8 mouse cellular contexts compared by ENCODE assay signal in the genomic region with DNA sequence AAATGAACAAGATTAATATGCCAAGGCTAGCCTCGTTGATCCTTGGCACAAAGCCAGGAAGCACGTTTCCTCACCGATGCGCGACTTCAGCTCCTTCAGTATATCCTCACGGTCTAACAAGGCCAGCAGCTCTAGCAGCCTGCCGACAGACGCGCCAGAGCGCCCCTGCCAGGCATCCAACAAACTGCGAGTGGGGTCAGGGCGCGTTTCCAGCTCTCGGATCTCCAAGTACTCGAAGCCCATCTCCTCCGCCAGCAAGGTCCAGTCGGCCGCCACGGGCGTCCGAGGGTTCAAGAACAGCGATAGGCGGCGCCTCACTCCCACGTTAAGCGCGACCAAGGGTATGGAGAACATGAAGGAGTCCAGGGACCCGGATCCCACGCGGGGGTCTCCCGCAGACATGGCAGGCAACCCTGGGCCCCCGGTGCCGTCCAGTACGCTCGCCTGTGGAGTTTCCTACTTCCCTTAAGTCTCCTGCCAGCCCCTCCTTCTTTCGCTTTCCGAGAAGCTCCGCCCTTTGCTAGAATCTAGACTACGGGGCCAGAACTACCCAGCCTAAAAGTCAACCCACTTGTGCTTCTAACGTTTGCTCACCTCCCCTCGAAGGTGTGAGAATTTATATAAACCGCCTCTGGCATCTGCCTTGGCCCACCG. TPM values are rescaled to one million over a fixed set of nuclear protein-coding genes. Genes with fewer than 3 reads are reported as not detected.
A peak's percentile ranks its signal among the peaks of the same experiment; 100 is the strongest.
DNase-seq lines count a peak whose midpoint lies in the region; ATAC-seq lines count a peak whose summit lies in the region.

Gene Acaa1a, plus strand, starts transcription at position 119 of the 654 bp plus-strand sequence.

- peak; percentile 82 for DNase-seq in CD4-positive, CD25-positive, alpha-beta regulatory T cell, adult 2 months (ENCODE audit: low read depth, low spot score)
- peak in 1 of 2 experiments; percentile 52 for DNase-seq in adrenal gland, postnatal 4 days (ENCODE audit: low spot score in 2 of 2)
- peak; percentile 72 for DNase-seq in liver, embryonic 13.5 days
- DNase-seq in natural killer cell, adult 2 months (ENCODE audit: low spot score in 2 of 2) = peak; percentile 62 to 64

- no peaks in the 10 kb centered on the region for H3K9me3 ChIP-seq in heart, embryonic 12.5 days (replicated peaks)
- H3K9me3 ChIP-seq in kidney, embryonic 16.5 days (ENCODE audit: low read length) = no peaks in the 10 kb centered on the region
- H3K9me3 ChIP-seq in liver, embryonic 13.5 days (replicated peaks) = no peaks in the 10 kb centered on the region
- H3K9me3 ChIP-seq in stomach, embryonic 16.5 days (replicated peaks; ENCODE audit: control insufficient read depth, low read length) = no peaks in the 10 kb centered on the region

- peaks cover 28% of the 10 kb centered on the region for H3K36me3 ChIP-seq in heart, embryonic 12.5 days
- H3K36me3 ChIP-seq in kidney, embryonic 16.5 days (ENCODE audit: insufficient read depth, low read length) = peaks cover 17% of the 10 kb centered on the region; the same call in 1 of the 2 replicates
- H3K36me3 ChIP-seq in liver, embryonic 13.5 days = peaks cover 23% of the 10 kb centered on the region
- 0 out of 2 replicates have a peak, but pooled peaks cover 10% of the 10 kb centered on the region for H3K36me3 ChIP-seq in stomach, embryonic 16.5 days (ENCODE audit: control insufficient read depth, insufficient read depth, low read length)

- peak within 1 kb of the TSS; percentile 71 for H3K9ac ChIP-seq in heart, embryonic 12.5 days
- peak within 1 kb of the TSS; percentile 82 for H3K9ac ChIP-seq in kidney, embryonic 16.5 days (replicated peaks; ENCODE audit: low read length)
- H3K9ac ChIP-seq in liver, embryonic 13.5 days = peak within 1 kb of the TSS; percentile 78
- H3K9ac ChIP-seq in stomach, embryonic 16.5 days (ENCODE audit: low read length) = peak within 1 kb of the TSS; percentile 88

- H3K4me3 ChIP-seq in heart, embryonic 12.5 days = peak within 1 kb of the TSS; percentile 87
- peak within 1 kb of the TSS; percentile 68 for H3K4me3 ChIP-seq in kidney, embryonic 16.5 days (ENCODE audit: low read length)
- H3K4me3 ChIP-seq in liver, embryonic 13.5 days (replicated peaks) = peak within 1 kb of the TSS; percentile 84
- peak within 1 kb of the TSS; percentile 75 for H3K4me3 ChIP-seq in stomach, embryonic 16.5 days (replicated peaks; ENCODE audit: low read length)

- no peaks in the 10 kb centered on the region for H3K27me3 ChIP-seq in heart, embryonic 12.5 days (replicated peaks)
- H3K27me3 ChIP-seq in kidney, embryonic 16.5 days (ENCODE audit: insufficient read depth, low read length) = no peaks in the 10 kb centered on the region
- no peaks in the 10 kb centered on the region for H3K27me3 ChIP-seq in liver, embryonic 13.5 days
- no peaks in the 10 kb centered on the region for H3K27me3 ChIP-seq in stomach, embryonic 16.5 days (ENCODE audit: control insufficient read depth, insufficient read depth, low read length)

- H3K4me2 ChIP-seq in heart, embryonic 12.5 days = peak within 1 kb of the TSS; percentile 83
- peak within 1 kb of the TSS; percentile 96 for H3K4me2 ChIP-seq in kidney, embryonic 16.5 days (replicated peaks; ENCODE audit: low read depth, low read length)
- H3K4me2 ChIP-seq in liver, embryonic 13.5 days = peak within 1 kb of the TSS; percentile 94
- peak within 1 kb of the TSS; percentile 89 for H3K4me2 ChIP-seq in stomach, embryonic 16.5 days (ENCODE audit: low read depth, low read length)

- H3K4me1 ChIP-seq in heart, embryonic 12.5 days (replicated peaks) = peaks cover 15% of the 10 kb centered on the region
- H3K4me1 ChIP-seq in kidney, embryonic 16.5 days (ENCODE audit: insufficient read depth, low read length) = peaks cover 23% of the 10 kb centered on the region
- H3K4me1 ChIP-seq in liver, embryonic 13.5 days (replicated peaks) = peaks cover 40% of the 10 kb centered on the region
- peaks cover 16% of the 10 kb centered on the region for H3K4me1 ChIP-seq in stomach, embryonic 16.5 days (ENCODE audit: control insufficient read depth, insufficient read depth, low read length)

- H3K27ac ChIP-seq in heart, embryonic 12.5 days (ENCODE audit: poor library complexity, severe bottlenecking) = peak within 1 kb of the TSS; percentile 86
- peak within 1 kb of the TSS; percentile 98 for H3K27ac ChIP-seq in kidney, embryonic 16.5 days (ENCODE audit: low read length)
- H3K27ac ChIP-seq in liver, embryonic 13.5 days = peak within 1 kb of the TSS; percentile 92
- peak within 1 kb of the TSS; percentile 97 for H3K27ac ChIP-seq in stomach, embryonic 16.5 days (ENCODE audit: low read length)

- under 1% methylated on average over 43 of the region's 43 CpGs for WGBS in heart, embryonic 12.5 days
- WGBS in kidney, embryonic 16.5 days = under 1% methylated on average over 43 of the region's 43 CpGs
- WGBS in liver, embryonic 13.5 days (ENCODE audit: insufficient replicate concordance) = under 1% methylated on average over 43 of the region's 43 CpGs
- under 1% methylated on average over 43 of the region's 43 CpGs for WGBS in stomach, embryonic 16.5 days

- peak; percentile 74 for ATAC-seq in erythroblast, adult 5-6 weeks (replicated peaks; ENCODE audit: low FRiP score, poor library complexity, severe bottlenecking)
- ATAC-seq in heart, embryonic 12.5 days (ENCODE audit: insufficient number of reproducible peaks, low FRiP score) = no peak
- no peak for ATAC-seq in kidney, embryonic 16.5 days (ENCODE audit: low FRiP score, low TSS enrichment)
- ATAC-seq in liver, embryonic 13.5 days (ENCODE audit: low read depth) = peak; percentile 53
- ATAC-seq in stomach, embryonic 16.5 days (ENCODE audit: insufficient read depth, low FRiP score) = no peak

RNA-seq across cellular contexts. Expression of gene Acaa1a, which starts in this region (rescaled TPM):
- total RNA-seq in adrenal gland, postnatal 4 days (2021) = 100 to 1,000 TPM; 115 to 119 TPM
- total RNA-seq in erythroblast, adult 5-6 weeks (2015; ENCODE audit: low replicate concordance) = 6.9 and 9.2 TPM in 2 replicates
- total RNA-seq in erythroblast, adult 5-6 weeks (2017; ENCODE audit: low replicate concordance) = 4.1 and 8.1 TPM in 2 replicates
- 82.6 and 85.6 TPM in 2 replicates for polyA plus RNA-seq in heart, embryonic 12.5 days (2016; fragmentation: Nextera tagmentation; extraction: Ambion mirVana)
- 142 and 152 TPM in 2 replicates for polyA plus RNA-seq in kidney, embryonic 16.5 days (2015; fragmentation: Nextera tagmentation; extraction: Ambion mirVana)
- 39.6 and 40.2 TPM in 2 replicates for polyA plus RNA-seq in liver, embryonic 13.5 days (2015; fragmentation: Nextera tagmentation; extraction: Ambion mirVana)
- polyA plus RNA-seq in stomach, embryonic 16.5 days (2015; fragmentation: Nextera tagmentation; extraction: Ambion mirVana) = 131 and 139 TPM in 2 replicates

Comparison
In these comparisons a context has a peak if more than half of its experiments do, and no peak if none do; other contexts are left out.
1. RNA of gene Acaa1a (total RNA-seq): 115 to 119 TPM in adrenal gland, postnatal 4 days; 4.1 to 9.2 TPM in erythroblast, adult 5-6 weeks; every median in the first group is over 10 times any median in the second.
2. ATAC-seq: peak in erythroblast, adult 5-6 weeks (single experiment) and liver, embryonic 13.5 days (single experiment); none in heart, embryonic 12.5 days (single experiment), kidney, embryonic 16.5 days (single experiment) and stomach, embryonic 16.5 days (single experiment).
3. Peak in every context shown above with its lines, with median percentiles within 50 percentile points of each other: H3K27ac ChIP-seq, H3K4me2 ChIP-seq, H3K4me3 ChIP-seq and H3K9ac ChIP-seq.